Mouse (Mus musculus) lung, postnatal 10 days (tissue): ENCODE data around the gene Ttll3.
A peak's percentile ranks its signal among the peaks of the same experiment; 100 is the strongest.

Experiments used
- DNase-seq: peaks from one replicate; pipeline ENCODE4 v3.0.0; 2021

Ttll3 gene

GRCm38 (mm10) chr6:113388960-113389359, at the start of gene Ttll3:
Ttll3 (plus strand) TSS chr6:113389260.
- no peak for DNase-seq

GRCm38 (mm10) chr6:113341574-113341973, 47.5 kb upstream of the Ttll3 start:
- no peak for DNase-seq

DNA sequence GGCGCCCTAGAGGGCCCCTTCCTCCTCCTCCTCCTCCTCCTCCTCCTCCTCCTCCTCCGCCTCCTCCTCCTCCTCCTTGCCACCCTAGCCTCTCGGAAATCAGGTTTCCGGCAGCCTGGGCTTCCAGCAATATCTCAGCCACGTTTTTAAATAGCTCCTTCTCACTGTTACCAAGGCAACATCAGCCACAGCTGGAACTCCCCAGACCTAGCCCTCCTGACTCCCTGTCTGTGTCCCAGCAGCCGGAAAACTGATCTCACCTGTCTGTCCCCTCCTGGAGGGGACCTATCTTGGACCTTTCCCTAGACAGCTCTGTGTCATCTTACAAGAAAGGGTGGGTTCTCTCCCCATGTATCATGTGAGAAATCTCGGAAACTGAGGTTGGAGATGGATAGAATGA, 46.8 kb upstream of the Ttll3 start:
- DNase-seq: no peak

- DNase-seq: peak; percentile 90
These were observed 45.6 kb upstream of the Ttll3 start, which contains the start of gene Camk1 for GRCm38 (mm10) chr6:113343177-113344092. Camk1 (minus strand) TSS chr6:113343984.

DNA sequence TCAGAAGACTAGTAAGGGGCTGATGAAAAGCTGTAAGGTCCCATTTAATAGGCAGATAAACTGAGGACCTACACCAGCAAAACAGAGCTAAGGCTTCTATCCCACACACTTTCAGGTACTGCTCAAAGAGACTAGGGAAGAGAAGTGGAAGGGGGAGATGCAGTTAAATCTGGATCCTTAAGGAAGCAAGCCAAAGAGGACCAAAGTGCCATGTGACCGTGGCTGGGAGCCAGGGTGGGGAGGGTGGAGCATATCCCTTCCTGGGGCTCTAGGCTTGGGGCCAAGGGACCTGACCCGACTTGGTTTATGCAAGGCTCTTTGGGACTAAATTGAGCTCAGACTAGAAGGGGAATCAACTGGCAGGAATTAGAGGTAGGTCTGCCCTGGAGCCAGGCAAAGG, 44.7 kb upstream of the Ttll3 start:
- peak; percentile 92 for DNase-seq

DNA sequence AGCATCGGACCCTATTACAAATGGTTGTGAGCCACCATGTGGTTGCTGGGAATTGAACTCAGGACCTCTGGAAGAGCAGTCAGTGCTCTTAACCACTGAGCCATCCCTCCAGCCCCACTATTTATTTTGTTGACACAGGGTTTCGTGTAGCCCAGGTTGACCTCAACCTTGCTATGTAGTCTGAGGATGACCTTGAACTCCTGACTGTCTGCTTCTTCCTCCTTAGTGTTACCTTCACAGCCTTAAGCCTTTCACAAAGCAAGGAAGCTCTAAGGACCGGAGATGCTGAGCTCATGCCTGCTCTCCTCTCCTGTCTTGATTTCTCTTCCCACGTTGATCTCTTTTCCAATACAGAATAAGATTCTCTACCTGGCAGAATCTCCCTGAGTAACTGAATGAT, 42.2 kb upstream of the Ttll3 start:
- DNase-seq: no peak

- DNase-seq: no peak
These were observed 38.5 kb upstream of the Ttll3 start for GRCm38 (mm10) chr6:113350538-113350937.

- DNase-seq: no peak
These were observed 37.9 kb upstream of the Ttll3 start for GRCm38 (mm10) chr6:113351161-113351560.

GRCm38 (mm10) chr6:113351653-113352052, 37.4 kb upstream of the Ttll3 start:
- no peak for DNase-seq

GRCm38 (mm10) chr6:113352820-113353219, 36.2 kb upstream of the Ttll3 start:
- DNase-seq: no peak

GRCm38 (mm10) chr6:113353696-113354095, 35.4 kb upstream of the Ttll3 start:
- peak; percentile 33 for DNase-seq

- DNase-seq: no peak
These were observed 27.6 kb upstream of the Ttll3 start for GRCm38 (mm10) chr6:113361476-113361875.

- DNase-seq: no peak
These were observed 26.8 kb upstream of the Ttll3 start for GRCm38 (mm10) chr6:113362241-113362640.

DNA sequence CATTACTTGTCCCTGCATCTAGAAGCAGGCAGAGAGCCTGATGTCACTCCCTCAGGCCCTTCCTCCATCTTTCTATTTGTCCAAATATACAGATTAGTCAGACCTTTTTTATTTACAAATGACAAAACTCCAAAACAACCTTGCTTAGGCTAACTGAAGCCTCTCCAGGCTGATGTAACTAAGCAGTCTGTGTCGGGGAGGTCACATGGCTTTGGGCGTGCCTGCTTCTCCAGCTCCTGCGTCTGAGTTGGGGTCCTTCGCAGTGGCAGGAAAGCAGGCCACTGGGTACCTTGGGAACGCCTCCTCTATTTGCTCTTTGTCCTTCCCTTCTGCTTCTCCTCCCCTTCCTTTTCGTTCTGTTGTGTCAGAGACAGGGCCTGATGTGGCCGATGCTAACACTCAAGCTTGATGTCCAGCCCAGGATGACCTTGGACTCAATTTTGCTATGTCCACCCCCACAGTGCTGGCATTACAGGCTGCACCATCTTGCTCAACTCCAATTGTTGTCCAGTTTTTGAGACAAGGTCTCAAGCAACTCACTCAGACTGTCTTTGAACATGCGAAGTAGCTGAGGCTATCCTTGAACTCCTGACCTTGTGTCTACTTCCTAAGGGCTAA, 24.4 kb upstream of the Ttll3 start:
- DNase-seq: no peak

- DNase-seq: no peak
These were observed 22.4 kb upstream of the Ttll3 start for GRCm38 (mm10) chr6:113366639-113367038.

DNA sequence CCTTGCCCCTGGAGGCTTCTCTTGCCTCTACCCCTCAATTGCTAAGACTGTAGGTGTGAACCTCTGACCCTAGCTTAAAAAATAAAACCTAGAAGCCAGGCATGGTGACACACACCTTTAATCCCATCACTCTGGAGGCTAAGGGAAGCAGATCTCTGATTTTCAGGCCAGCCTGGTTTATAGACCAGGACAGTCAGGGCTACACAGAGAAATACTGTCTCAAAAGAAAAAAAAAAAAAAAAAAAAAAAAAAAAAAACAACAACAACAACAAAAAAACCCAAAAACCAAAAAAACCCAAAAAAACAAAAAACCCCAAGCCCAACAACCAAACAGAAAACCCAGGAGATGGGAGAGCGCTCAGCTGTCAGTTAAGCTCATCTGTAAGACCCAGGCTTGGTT, 21.5 kb upstream of the Ttll3 start:
- DNase-seq: no peak

GRCm38 (mm10) chr6:113368124-113368523, 20.9 kb upstream of the Ttll3 start:
- DNase-seq: no peak

GRCm38 (mm10) chr6:113368577-113368976, 20.5 kb upstream of the Ttll3 start:
- no peak for DNase-seq

- no peak for DNase-seq
These were observed 18.7 kb upstream of the Ttll3 start for GRCm38 (mm10) chr6:113370194-113370929.

DNA sequence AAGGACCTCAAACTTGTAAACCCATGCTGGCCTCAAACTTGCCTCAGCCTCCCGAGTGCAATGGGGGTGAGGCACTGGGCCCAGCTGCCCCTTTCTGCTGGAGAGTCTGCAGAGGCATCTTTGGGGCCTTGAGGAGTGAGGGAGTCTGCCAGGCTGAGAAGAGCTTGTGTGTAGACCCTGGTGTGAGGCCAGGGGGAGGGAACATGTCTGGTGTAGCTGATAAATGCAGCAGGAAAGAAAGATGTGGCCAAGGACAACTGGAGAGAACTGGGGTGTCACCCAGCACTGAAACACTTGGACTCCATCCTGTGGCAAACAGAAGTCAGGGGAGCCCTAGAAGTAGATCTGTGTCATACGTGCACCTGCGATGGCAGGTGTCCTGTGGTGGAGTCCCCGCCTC, 15.6 kb upstream of the Ttll3 start:
- DNase-seq: no peak

- no peak for DNase-seq
These were observed 11.9 kb upstream of the Ttll3 start for GRCm38 (mm10) chr6:113377172-113377495.

DNA sequence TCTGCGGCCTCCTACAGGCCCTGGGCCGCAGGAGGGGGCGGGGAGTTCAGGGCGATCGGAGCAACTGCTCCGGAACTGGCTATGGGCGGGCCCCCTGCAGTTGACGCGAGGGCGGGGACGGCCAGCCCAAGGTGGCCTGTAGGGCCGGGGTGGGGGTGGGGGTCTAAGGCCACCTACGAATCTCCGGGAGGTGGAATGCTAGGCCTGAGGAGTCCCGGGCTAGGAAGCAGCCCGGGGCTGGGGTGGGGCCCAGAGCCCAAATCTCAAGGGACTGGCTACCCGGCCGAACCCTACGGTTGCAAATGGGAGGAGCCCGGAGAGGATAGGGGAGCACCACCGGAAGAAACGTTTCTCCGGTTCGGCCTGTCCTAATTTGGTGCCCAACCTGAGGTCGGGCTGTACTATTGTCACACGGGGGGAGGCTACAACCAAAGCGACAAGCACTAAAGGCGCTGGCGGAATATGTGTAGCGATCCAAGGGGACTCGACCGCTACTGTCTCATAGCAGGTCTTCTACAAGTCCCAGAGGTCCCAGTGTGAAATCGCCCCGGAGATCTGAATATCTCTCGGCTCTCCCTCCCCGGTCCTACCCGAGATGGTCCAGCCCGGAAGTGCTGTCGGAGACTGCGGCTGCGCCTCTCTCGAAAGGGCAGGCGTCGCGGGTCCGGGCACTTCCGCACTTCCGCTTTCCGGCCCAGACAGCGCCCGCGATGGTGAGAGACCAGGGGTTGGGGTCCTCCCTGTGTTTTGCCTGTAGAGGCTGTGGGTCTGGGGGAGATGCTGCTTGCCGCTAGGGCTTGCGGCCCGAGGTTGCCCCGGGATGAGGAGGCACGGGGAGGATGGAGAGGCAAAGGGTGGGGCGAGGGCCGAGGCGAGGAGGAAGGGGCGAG, 11.3 kb upstream of the Ttll3 start, which contains the start of the genes Tada3 and Arpc4:
Tada3 (minus strand) TSS at position 388 of the 890 bp plus-strand sequence.
Arpc4 (plus strand) TSS at position 620 of the 890 bp plus-strand sequence.
- peak; percentile 95 for DNase-seq
